Mouse (Mus musculus) adrenal gland, postnatal 25 days (tissue): ENCODE measurements around the gene Mnd1. TPM values are rescaled to one million over a fixed set of nuclear protein-coding genes. Genes with fewer than 3 reads are reported as not detected.

Experiments
- DNase-seq: peaks from one replicate; pipeline ENCODE4 v3.0.0; 2021; ENCODE audit warnings: mixed read lengths
- long read RNA-seq: library from polyadenylated mRNA; stranded (forward); transcript quantifications from one replicate; pipeline ENCODE4 v2.0.0, GENCODE M21; 2021
- total RNA-seq: library from RNA; stranded (reverse); gene quantifications from 2 replicates; pipeline ENCODE4 v1.2.3, GENCODE M21; 2021

The Mnd1 gene
- total RNA-seq, result 18.7 and 18.8 TPM in 2 replicates
- long read RNA-seq, transcript Mnd1-201 (8 exons, 875 nt), result major isoform, 5 of 9 reads
- long read RNA-seq, partial matches to known transcripts, result 2 of 9 reads
- long read RNA-seq, other reads (novel, unspliced or antisense), result 2 of 9 reads

DNA sequence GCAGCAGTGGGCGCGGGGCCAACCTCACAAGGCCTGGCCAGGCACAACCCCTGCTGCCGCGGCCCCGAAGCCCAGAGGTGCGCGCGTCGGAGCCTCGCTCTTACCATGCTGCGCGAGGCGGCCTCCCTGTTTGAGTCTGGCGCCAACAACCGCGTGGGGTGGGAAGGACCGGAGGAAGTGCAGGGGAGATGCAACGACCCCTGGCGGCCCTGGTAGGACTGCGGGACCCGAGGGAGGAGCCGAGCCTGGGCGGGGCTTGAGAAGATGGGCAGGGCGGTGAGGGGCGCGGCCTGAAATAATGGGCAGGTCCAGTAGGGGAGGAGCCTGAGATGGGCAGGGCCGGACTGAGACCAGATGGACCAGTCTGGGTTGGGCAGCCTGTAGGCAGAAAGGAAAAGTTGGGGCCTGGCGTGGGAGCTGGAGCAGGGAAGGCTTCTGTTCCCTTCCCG lies at the start of gene Mnd1:
TSS of gene Mnd1 (minus strand) at position 229 of the 449 bp plus-strand sequence.
- peak; percentile 99 for DNase-seq

DNA sequence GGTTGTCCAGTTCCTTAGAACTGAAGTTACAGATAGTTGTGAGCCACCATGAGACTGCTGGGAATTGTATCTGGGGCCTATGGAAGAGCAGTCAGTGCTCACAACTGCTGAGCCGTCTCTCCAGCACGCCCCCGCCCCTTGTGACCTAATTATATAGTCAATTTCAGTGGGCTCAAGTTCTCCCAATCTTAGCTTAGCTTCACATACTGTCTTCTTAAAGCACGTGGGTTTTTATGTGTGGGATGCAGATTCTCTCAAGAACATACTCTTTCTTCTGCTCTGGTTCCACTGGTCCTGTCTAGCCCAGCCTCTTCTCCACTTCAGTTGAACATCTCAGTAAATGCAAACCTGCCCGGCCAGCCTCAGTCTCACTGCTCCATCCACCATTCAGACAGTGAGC lies 49.1 kb upstream of the Mnd1 start:
- no peak for DNase-seq

DNA sequence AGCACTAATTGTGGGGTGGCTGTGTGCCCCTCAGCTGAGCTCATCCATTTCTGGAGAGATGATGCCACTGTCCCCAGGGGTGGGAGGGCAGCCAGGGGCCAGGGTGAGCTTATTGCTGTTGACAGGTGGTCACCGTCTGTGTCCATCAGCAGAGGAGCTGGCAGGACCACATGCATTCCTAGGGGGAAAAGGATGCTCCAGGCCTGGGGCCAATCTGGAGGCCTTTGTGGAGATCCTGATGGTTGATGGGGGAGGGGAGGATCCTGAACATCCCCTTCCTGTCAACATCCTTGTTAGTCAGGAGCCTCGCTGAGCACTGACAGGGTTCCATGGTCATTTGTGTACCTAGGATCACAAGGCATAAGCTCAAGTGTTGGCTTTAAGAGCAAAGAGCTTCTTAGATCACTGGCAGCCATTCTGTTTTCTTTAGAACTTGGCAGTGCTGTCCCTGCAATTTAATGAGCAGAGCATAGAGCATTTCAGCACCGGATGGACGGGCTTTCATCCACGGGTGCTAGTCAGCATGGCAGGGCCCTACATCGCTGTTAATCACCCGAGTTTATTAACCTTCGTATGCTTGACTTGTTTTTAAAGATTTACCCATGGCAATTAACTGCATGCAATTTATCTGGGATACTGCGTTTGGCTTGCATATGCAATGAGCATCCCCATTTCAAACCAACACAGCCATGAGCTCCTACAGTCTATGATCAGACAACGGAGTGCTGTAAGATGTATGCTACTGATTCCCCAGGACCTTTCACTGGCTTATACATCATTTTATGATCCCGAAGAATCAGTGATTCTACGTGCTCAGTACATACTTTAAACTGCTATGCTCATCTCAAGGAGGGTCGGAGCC lies 45.2 kb upstream of the Mnd1 start:
- DNase-seq, result no peak

DNA sequence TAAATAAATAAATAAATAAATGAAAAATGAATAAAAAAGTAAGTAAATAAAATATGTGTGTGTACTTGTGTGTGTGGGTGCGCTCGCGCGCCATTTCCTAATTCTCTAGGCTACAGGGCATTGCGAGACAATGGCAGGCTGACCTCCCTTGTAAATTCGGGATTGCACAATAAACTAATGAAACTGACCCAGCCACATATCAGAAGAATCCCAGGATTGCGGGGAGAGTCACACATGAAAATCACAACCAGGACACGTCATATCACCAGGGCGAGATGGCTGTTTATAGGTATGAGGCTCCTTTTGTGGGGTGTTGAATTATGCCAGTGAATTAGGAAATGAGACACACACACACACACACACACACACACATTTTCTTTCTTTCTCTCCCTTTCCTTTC lies 43.9 kb upstream of the Mnd1 start:
- no peak for DNase-seq

DNA sequence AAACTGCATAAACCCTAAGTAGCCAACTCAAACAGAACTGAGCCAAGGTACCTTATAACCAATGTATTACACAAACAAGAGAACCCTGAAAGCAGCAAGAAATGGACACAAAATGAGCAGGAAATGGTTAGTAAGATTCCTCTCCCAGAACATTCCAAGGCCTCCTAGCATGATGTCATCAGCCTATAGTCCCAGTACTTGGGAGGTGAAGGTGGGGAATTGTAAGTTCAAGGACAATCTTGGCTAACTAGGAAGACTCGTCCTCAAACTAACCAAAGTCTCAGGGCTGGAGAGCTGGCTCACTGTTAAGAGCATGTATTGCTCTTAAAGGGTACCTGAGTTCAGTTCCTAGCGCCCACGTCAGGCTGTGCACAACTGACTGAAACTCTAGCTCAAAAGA lies 42.6 kb upstream of the Mnd1 start:
- DNase-seq, result no peak

DNA sequence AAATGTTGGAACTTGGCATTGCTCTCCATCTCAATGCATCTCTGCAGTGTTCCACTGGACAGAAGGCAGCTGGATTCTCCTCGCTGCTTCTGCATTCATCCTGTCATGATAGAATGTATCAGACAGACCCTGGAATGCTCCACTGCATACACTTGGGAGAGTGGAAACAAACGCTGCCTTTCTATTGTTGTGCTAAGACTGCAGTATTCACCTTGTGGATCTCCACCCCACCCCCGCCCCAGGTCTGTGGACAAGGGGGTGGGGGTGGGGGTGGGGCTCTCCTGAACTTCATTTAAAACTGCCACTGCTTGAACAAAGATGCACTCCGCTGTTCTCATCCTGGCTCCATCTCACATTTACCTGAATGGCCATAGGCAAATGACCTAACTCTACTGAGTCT lies 38.3 kb upstream of the Mnd1 start:
- DNase-seq, result no peak

DNA sequence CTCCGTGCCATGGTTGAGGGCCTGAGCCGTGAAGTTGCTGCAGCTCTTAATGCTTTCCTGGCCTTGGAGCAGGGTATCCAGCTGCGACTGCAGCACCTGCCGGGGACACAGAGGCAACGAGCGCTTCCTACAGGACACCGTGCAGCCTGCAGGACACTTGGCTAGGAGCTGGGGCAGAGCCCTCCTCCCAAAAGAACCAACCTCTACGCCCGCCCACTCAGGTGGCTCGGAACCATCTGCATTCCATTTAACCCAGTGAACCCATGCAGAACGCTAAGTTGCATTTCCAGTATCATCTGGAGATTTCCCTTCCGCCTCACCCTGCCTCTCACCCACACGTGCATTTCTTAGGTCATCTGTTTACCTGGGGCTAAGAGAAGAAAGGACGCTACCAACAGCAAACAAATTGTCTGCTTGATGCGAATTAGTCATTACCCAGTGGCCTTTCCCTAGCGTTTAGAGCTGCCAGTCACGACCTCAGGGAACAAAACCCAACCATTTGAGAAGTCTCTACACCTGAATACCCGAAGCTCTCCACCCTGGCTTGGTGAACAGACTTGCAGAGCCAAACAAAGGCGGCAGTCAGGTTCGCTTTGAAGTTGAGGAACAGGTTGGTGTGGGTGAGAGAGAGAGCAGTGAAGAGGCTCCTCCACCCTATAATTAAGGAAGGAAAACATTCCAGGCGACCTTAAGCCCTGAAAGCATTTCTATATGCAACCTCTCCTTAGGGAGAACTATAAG lies 35.7 kb upstream of the Mnd1 start:
- DNase-seq, result peak; percentile 6

DNA sequence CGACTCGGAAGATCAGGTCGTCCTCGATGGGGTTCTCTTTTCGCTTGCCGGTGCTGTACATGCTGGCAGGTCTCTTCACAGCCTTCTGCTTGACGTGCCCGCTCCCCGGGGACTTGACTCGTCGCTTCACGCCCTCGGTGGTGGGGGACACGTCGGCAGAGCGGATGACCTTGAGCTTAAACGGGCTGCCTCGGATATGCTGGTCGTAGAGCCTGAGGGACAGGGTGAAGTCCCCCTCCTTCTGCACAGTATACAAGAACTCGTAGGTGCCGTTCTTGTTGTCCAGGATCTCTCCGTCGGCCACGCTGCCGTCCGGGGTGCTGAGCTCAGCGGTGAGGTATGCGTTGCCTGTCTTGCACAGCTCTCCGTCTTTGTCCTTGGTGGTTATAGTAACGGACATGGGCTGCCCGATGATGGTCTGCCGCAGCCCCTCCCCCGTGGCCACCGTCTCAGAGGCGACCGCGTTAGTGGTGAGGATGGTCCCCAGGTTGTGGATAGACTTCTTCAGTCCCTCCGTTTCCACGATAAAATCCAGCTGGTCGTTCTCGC lies 35.0 kb upstream of the Mnd1 start:
- peak; percentile 69 for DNase-seq

DNA sequence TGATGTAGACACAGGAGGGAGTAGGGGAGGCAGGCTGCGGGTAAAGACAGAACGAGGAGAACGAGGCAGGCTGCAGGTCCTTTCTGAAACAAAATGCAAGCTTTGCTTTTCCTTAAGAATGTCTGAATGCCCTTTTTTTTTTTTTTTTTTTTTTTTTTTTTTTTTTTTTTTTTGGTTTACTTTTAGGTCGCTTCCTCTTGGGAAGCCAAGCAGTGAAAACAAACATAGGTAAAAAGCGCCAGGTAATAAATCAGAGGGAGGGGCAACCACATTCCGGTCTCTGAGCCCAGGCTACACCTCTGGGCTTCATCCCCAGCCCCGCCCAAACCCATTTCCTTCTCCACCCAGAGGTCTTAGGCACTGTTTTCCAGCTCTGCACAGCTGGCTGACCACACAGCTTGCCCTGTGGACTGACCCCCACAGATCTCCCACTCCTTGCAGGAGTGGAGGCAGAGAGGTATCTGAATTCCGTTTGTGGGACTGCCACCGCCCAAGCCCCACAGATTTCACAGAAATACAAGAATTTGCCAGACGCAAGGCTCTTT lies 34.1 kb upstream of the Mnd1 start:
- peak; percentile 3 for DNase-seq

DNA sequence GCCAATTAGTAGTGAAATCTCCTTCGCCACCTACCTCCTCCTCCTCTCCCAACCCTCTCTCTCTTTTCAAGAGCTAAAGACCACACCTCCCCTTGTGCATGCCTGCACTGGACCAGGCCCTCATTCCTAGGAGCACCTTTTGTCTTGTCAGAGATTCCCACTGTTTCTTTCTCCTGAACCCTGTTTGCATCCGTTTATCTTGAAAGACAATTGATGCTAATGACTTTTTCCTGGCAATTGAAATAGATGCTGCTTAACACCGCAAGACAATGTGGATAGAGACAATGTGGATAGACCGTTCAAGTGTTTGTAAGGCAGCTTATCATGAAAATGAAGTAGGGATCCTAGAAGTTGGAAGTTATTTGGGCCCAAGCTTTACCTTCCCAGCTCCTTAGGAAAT lies 26.1 kb upstream of the Mnd1 start:
- DNase-seq, result no peak

DNA sequence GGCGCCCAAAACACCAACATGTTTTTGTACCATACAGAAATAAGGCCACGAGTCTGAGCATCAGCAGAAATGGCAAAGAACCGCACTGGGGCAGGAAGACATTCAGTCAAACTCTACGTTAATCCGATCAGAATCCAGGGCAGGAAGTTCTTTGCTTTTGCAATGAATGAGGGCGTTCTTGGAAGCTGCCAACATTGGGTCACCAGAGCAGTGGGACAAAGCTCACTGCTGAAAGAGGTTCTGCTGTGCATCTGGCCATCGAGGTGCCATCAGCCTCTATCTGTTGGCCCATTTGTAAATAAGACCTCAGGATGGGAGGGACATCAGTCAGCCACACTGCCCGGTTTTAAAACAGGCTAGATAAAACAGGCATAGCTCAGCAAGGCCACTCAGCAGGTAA lies 25.5 kb upstream of the Mnd1 start:
- DNase-seq, result no peak

DNA sequence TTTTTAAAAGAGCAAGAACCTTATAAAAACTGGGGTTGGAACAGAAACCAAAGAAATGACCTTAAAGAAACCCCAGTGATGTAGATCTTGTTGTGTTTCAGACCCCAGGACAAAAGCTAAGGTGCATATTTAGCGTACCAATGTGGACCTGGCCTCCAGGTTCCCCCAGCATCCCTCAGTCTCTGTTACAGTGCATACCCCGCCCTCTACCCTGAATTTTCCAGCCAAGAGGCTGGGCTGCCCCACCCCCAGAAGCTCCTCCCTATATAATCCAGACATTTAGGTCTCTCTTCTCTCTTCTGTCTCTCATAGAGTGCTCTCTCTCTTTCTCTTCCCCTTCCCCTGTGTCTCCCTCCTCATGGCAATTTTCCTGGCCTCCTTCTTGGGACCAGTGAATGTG lies 24.7 kb upstream of the Mnd1 start:
- no peak for DNase-seq

DNA sequence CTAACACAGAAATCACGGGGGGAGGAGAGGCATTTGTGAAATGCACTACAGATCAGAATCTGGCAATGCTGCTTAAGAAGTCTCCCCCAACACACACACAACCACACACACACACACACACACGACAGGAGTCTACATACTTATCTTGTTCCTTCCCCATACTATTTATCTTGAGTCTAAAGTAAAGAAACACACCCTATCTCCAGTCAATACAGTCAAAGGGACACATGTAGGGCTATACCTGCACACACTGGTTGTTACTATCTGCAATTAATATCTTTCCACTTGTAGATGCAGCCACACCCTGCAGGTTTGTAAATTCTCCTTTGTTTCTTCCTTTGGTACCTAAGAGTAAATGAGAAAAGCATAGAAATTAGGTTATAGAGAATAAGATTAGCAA lies 22.2 kb upstream of the Mnd1 start:
- DNase-seq, result no peak

DNA sequence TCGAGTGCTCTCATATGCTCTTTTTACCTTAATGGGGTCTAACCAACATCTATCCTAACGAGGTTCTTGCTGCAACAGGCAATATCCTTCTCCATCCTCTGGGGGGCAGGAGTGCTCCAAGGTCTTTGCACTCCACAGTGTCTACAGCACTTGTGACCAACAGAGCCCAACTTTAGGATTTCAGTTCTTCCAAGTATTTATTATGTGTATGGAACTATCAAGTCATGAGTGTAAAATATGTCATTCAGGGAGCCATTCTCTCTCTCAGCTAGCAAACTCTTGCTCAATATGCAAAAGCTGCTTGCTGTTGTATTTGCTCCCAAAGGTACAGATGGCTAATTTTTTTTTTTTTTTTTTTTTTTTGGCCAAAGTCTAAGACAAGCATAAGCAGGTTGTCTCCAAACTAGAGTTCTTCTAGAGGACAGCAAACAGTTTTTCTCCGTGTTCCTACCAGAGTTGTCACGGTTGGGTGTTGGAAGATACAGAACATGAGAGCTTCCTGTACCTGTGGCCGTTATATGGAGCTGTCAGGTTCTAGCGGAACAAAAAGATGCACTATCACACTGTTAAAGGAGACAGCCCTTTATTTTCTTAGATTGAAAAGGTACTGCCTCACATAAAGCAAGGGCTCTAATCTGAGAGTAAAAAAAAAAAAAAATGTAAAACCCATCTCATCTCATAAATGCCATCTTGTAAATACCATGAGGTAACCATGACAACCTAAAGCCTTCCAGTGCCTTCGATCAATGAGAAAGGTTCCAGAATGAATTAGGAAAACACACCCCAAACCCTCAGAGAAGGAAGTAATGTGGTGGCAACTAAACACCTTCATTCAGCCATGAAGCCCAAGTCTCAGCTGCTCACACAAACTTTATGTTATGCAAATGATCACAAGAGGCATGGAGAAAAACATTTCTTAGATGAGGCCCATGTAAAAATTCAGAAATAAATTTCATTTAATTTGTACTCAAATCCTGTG lies 20.0 kb upstream of the Mnd1 start:
- peak; percentile 74 for DNase-seq

DNA sequence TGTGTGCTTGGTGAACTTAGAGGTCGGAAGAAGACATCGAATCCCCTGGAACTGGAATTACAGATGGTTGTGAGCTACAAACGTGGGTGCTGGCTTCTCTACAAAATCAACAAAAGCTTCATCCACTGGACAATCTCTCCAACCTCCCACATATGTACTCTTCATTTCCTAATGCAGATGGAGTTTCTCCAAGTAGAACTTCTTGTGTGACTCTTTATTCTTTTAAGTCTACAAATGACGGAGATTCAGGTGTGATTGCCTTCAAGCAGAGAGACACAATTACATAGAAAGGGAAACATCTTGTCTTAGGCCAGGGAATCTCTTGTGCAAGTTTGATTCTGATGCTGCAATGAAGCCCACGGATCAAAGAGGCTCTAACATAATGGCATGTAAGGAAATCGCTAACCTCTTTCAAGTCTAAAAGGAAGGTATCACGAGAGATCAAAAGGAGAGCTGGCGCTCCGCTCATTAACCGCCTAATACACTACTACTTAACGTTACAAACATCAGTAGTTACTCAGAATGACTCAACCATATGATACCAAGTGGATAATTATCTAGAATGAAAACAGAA lies 18.1 kb upstream of the Mnd1 start, which contains the start of gene Gm6525:
TSS of gene Gm6525 (plus strand) at position 524 of the 574 bp plus-strand sequence.
- DNase-seq, result no peak

DNA sequence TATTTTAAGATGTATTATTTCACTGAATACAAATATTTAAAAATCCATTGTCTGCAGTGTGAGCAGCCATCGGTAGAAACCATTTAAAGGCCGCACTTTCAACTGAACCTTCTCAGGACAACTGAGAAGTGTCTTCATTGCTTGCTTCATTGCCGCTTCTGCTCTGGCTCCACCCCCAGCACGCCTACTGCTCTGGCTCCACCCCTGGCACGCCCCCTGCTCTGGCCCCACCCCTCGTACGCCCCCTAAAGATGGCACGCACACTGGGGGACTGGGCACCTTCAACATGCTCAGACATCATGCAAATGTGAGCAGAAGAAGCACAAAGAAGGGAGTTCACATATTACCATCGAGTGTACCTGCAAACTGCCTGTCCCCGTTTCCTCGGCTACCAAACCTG lies 16.8 kb upstream of the Mnd1 start:
- no peak for DNase-seq

DNA sequence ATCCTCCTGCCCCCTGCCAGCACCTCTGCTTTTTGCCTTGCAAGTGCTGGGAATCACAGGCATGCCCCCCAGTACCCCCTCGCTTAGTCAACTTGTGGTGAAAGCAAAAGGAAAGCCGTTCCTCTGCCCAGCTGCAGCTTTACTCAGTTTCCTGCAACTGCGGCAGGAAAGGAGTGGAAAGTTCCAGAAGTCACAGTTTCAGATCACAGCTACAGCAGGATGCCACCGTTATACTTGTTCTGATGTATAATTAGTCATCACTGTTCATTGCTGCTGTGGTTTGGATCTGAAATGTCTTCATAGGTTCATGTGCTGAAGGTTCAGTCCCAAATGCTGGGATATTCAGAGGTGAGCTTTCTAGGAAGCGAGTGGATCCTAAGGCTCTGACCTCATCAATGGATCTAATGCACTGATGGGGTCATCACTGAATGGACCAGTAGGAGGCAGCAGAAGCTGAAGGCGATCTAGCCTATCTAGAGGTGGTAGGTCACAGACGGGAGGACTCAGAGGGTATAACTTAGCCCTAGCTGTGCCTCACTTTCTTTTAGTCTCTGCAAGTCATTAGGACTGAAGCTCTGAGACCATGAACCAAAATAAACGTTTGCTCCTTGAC lies 13.9 kb upstream of the Mnd1 start:
- no peak for DNase-seq

DNA sequence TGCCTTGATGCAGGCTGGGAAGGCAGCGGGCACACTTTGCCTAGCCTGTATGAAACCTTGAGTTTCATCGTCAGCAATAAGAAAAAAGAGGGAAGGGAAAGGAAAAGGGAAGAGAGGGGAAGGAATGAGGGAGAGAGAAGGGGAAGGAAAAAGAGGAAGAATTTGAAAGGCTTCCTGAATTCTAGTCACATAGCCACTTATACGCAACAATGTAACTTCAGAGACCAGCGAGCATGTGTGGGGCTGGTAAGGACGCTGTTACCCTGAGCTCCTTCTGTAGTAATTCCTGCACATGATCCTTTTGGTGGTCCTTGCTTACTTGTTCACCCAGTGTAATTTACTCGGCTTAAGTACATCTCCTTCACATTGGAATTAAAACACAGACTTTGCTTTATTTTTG lies 13.4 kb upstream of the Mnd1 start:
- DNase-seq, result no peak

DNA sequence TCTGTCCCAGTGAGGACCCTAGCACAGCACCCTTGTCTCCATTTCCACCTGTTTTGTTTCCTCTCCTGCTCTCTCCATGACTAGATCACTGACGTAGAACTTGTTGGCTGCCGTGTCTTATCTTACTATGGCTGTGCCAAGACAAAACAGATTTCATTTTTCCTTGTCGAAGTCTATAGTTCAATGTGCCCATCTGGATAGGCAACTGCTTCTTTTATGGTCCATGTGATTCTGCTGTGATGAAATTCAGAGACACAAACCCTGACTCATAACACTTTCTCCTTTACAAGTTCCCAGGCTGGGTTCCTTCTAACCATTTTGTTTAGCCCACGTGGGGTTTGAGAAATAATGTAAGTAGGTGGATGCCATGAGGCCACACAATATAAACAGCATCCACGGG lies 10.5 kb upstream of the Mnd1 start:
- no peak for DNase-seq

DNA sequence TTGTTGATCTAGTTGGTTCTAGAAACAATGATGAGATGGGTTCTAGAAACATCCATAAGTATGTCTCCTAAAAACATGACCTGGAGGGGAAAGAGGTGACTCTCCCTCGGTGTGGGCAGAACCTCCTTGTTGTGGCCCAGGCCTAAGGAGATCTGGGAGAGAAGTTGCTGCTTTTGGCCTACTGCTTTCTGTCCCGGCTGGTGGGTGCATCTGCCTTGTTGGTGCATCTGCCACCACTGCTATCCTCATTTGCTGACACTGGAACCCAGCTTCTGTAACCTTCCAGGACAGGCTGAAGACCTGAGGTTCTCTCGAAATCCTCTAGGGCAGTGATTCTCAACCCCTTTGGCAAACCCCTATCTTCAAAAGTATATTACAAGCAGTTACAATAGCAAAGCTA lies 9.8 kb upstream of the Mnd1 start:
- no peak for DNase-seq
